Mouse (Mus musculus): ENCODE measurements around the gene Zic3. TPM values are rescaled to one million over a fixed set of nuclear protein-coding genes. Genes with fewer than 3 reads are reported as not detected.

Zic3 gene
- not detected for polyA plus RNA-seq (2017; shearing (Covaris generic))

DNA sequence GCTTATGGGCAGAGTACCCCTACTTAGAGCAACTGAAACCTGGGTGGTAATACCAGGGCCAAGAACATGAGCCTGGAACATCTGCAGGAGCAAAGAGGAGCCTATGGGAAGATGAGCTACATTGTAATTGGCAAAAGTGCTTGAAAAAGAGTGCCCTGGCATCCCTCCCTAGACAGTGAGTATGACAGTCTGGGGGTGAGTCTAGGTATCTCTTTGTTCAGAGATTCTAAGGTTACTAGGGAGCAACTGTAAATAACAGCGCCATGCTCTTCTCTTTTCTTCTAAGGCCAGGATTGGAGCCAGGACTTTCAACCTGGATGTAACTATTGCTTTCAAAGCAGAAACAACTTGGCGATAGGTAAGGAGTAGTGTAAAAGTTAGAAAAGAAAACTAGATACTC, at the start of gene Zic3:
TSS of gene Zic3 (plus strand) at position 301 of the 400 bp plus-strand sequence.

